ENCODE assay signal across 8 mouse cellular contexts in genomic region chrX:59133416-59133815, GRCm38 (mm10).
DNase-seq lines count a peak whose midpoint lies in the region; ATAC-seq and TF ChIP-seq lines count a peak whose summit lies in the region.

No protein-coding gene starts in this region.

- WGBS in forebrain, embryonic 11.5 days = 21% methylated on average over 10 of the region's 10 CpGs
- 34% methylated on average over 9 of the region's 10 CpGs for WGBS in neural tube, embryonic 11.5 days

- ATAC-seq in forebrain, embryonic 11.5 days (replicated peaks; ENCODE audit: low FRiP score) = peak; percentile 7
- 0 out of 2 replicates have a peak, but pooled peaks have one; percentile 16 for ATAC-seq in neural tube, embryonic 11.5 days (ENCODE audit: insufficient read depth, low FRiP score, low TSS enrichment)
- no peak for ATAC-seq in megakaryocyte progenitor cell, adult 5-6 weeks (replicated peaks; ENCODE audit: poor library complexity)

- no peaks in the 10 kb centered on the region for H3K9me3 ChIP-seq in ES-E14 (ENCODE audit: control insufficient read depth, insufficient read depth, low read depth, low read length)
- H3K9me3 ChIP-seq in forebrain, embryonic 11.5 days (ENCODE audit: control insufficient read depth, low read length) = no peaks in the 10 kb centered on the region
- H3K9me3 ChIP-seq in neural tube, embryonic 11.5 days (ENCODE audit: control insufficient read depth, low read length) = no peaks in the 10 kb centered on the region

- in situ Hi-C loops in ES-E14 (cut with MboI; ENCODE audit: low sequenced_read_pairs in 2 of 2, unreplicated experiment in 2 of 2) = no loop called here

- peak overlapping the region; percentile 70; the same call in 1 of the 2 replicates for H3K9ac ChIP-seq in ES-E14 (ENCODE audit: insufficient read depth, low read depth, low read length, poor library complexity, severe bottlenecking)
- peak overlapping the region; percentile 68 for H3K9ac ChIP-seq in forebrain, embryonic 11.5 days (ENCODE audit: low read length)
- H3K9ac ChIP-seq in neural tube, embryonic 11.5 days (ENCODE audit: low read length) = no peak overlapping the region

- DNase-seq in heart, adult 11 months = peak; percentile 81
- DNase-seq in heart, postnatal 4 days = no peak
- peak; percentile 11 for DNase-seq in ES-E14 (ENCODE audit: low read depth, low spot score)
- no peak for DNase-seq in forebrain, embryonic 11.5 days (ENCODE audit: low spot score)
- DNase-seq in left cerebral cortex, adult 2 months (ENCODE audit: extremely low spot score in 1 of 2, low spot score in 2 of 2) = no peak
- no peak for DNase-seq in neural tube, embryonic 11.5 days (ENCODE audit: low spot score)
- no peak for DNase-seq in adrenal gland, postnatal 4 days (ENCODE audit: low spot score in 2 of 2)

- H3K36me3 ChIP-seq in ES-E14 (ENCODE audit: control insufficient read depth, insufficient read depth, low read length, poor library complexity, severe bottlenecking) = no peaks in the 10 kb centered on the region
- no peaks in the 10 kb centered on the region for H3K36me3 ChIP-seq in forebrain, embryonic 11.5 days (ENCODE audit: control insufficient read depth, insufficient read depth, low read length)
- no peaks in the 10 kb centered on the region for H3K36me3 ChIP-seq in neural tube, embryonic 11.5 days (ENCODE audit: control insufficient read depth, insufficient read depth, low read length)

- intact Hi-C loops in left cerebral cortex, adult 2 months (cut with DNase I) = loop anchor here (5.0 to 10.0 kb wide), 2 partner anchors 46 to 99 kb away; no protein-coding TSS in a partner anchor

- no peak overlapping the region for H3K27ac ChIP-seq in ES-E14 (ENCODE audit: insufficient read depth, low read depth, low read length, poor library complexity, severe bottlenecking)
- H3K27ac ChIP-seq in forebrain, embryonic 11.5 days (ENCODE audit: low read depth, low read length) = no peak overlapping the region
- peak overlapping the region; percentile 84 for H3K27ac ChIP-seq in left cerebral cortex, adult 2 months
- H3K27ac ChIP-seq in neural tube, embryonic 11.5 days (ENCODE audit: low read depth, low read length) = no peak overlapping the region

- no peaks in the 10 kb centered on the region for H3K4me1 ChIP-seq in ES-E14 (ENCODE audit: control insufficient read depth in 2 of 2, insufficient read depth in 2 of 2, low read length in 2 of 2, poor library complexity in 1 of 2)
- H3K4me1 ChIP-seq in forebrain, embryonic 11.5 days (replicated peaks; ENCODE audit: control insufficient read depth, insufficient read depth, low read length) = no peaks in the 10 kb centered on the region
- no peaks in the 10 kb centered on the region for H3K4me1 ChIP-seq in neural tube, embryonic 11.5 days (ENCODE audit: control insufficient read depth, insufficient read depth, low read length)

- peak overlapping the region; percentile 65 to 73 for H3K4me3 ChIP-seq in ES-E14 (ENCODE audit: insufficient read depth in 1 of 2, low read depth in 1 of 2, low read length in 2 of 2, poor library complexity in 1 of 2, severe bottlenecking in 1 of 2)
- peak overlapping the region; percentile 48 for H3K4me3 ChIP-seq in forebrain, embryonic 11.5 days (ENCODE audit: low read depth, low read length)
- peak overlapping the region; percentile 56 for H3K4me3 ChIP-seq in left cerebral cortex, adult 2 months
- H3K4me3 ChIP-seq in neural tube, embryonic 11.5 days (ENCODE audit: low read depth, low read length) = peak overlapping the region; percentile 50

- TF ChIP-seq CTCF in left cerebral cortex, adult 2 months (IDR thresholded peaks at IDR 0.05) = no peak

- H3K27me3 ChIP-seq in forebrain, embryonic 11.5 days (ENCODE audit: control insufficient read depth, insufficient read depth, low read length) = no peaks in the 10 kb centered on the region
- no peaks in the 10 kb centered on the region for H3K27me3 ChIP-seq in neural tube, embryonic 11.5 days (ENCODE audit: control insufficient read depth, insufficient read depth, low read length)

- H3K4me2 ChIP-seq in forebrain, embryonic 11.5 days (ENCODE audit: low read depth, low read length, severe bottlenecking) = peak overlapping the region; percentile 49
- peak overlapping the region; percentile 59 for H3K4me2 ChIP-seq in neural tube, embryonic 11.5 days (ENCODE audit: low read depth)

TF ChIP-seq in ES-E14, 5 proteins besides CTCF, POLR2A, EP300 and RAD21:
- TF ChIP-seq CHD2 (IDR thresholded peaks at IDR 0.05; ENCODE audit: low read depth, low read length) = no peak
- peak; percentile 45; the same call in 1 of the 2 replicates for TF ChIP-seq ZNF384 (IDR thresholded peaks at IDR 0.05; ENCODE audit: low read depth, low read length)

Comparison
In these comparisons a context has a peak if more than half of its experiments do, and no peak if none do; other contexts are left out.
1. DNase-seq: peak in heart, adult 11 months (single experiment) and ES-E14 (single experiment); none in heart, postnatal 4 days (single experiment), forebrain, embryonic 11.5 days (single experiment), left cerebral cortex, adult 2 months (0 of 2), neural tube, embryonic 11.5 days (single experiment) and adrenal gland, postnatal 4 days (0 of 2).
2. Peak in every context shown above with its lines, with median percentiles within 50 percentile points of each other: H3K4me3 ChIP-seq.